Mouse (Mus musculus): ENCODE results near the gene Zdhhc23. TPM values are rescaled to one million over a fixed set of nuclear protein-coding genes. Genes with fewer than 3 reads are reported as not detected.

The Zdhhc23 gene
- total RNA-seq (2023) = 5.0 TPM

GRCm38 (mm10) chr16:43979328-43980109 is at the start of gene Zdhhc23:
Zdhhc23 (minus strand) TSS chr16:43979791.

DNA sequence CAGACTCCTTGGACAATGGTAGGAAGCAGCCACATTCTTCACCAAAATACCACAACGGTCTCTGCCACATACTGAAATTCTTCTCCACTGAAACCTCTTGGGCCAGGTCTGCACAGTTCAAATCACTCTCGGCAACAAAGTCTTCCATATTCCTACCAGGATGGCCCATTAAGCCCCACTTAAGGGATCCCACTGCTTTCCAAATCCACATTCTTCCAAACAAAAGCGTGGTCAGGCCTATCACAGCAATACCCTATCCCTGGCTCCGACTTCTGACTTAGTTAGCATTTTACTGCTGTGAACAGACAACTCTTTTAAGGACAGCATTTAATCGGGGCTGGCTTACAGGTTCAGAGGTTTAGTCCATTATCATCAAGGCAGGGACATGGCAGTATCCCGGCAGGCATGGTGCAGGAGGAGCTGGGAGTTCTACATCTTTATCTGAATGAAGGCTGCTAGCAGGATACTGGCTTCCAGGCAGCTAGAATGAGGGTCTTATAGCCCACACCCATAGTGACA is 53.2 kb downstream of the Zdhhc23 start, which contains the start of gene Qtrt2:
Gene Qtrt2 (minus strand): TSS at position 469 of the 519 bp plus-strand sequence.

Other genes starting within 250 kb of the Zdhhc23 start
- not detected for gene Drd3, start 225.8 kb downstream of the Zdhhc23 start, total RNA-seq (2023)
- gene Ccdc191, start 90.0 kb downstream of the Zdhhc23 start, total RNA-seq (2023) = 4.0 TPM
- 66.6 TPM for gene Qtrt2, start 53.0 kb downstream of the Zdhhc23 start, total RNA-seq (2023)
- gene Gramd1c, start 83.6 kb upstream of the Zdhhc23 start, total RNA-seq (2023) = 1.7 TPM
- gene Atp6v1a, start 159.9 kb upstream of the Zdhhc23 start, total RNA-seq (2023) = 22.0 TPM
- gene Naa50, start 160.0 kb upstream of the Zdhhc23 start, total RNA-seq (2023) = 34.8 TPM
- gene Usf3, start 193.5 kb upstream of the Zdhhc23 start, total RNA-seq (2023) = 25.5 TPM